24 mouse cellular contexts compared by ENCODE assay signal in genomic region chr8:61208719-61209118, GRCm38 (mm10). TPM values are rescaled to one million over a fixed set of nuclear protein-coding genes. Genes with fewer than 3 reads are reported as not detected.
DNase-seq lines count a peak whose midpoint lies in the region.
"Had no signal": no experiment of that assay in that cellular context is flagged by ENCODE, and none has a peak within 500 bp of the region (broad histone marks: within the 10 kb centered on the region; RNA-seq: fewer than 3 reads in every experiment).

No protein-coding gene starts in this region.

- H3K27me3 ChIP-seq in heart, embryonic 10.5 days (ENCODE audit: insufficient read depth, poor library complexity, severe bottlenecking), result no peaks in the 10 kb centered on the region
- H3K27me3 ChIP-seq in limb, embryonic 10.5 days (ENCODE audit: low read depth, poor library complexity, severe bottlenecking), result no peaks in the 10 kb centered on the region
- H3K27me3 ChIP-seq: embryonic facial prominence, embryonic 13.5 days; forebrain, embryonic 12.5 days; forebrain, embryonic 15.5 days; heart, embryonic 12.5 days; heart, embryonic 15.5 days; hindbrain, embryonic 15.5 days had no signal

- H3K4me1 ChIP-seq in heart, embryonic 10.5 days, result no peaks in the 10 kb centered on the region
- no peaks in the 10 kb centered on the region for H3K4me1 ChIP-seq in limb, embryonic 10.5 days
- H3K4me1 ChIP-seq: embryonic facial prominence, embryonic 13.5 days; heart, embryonic 12.5 days; heart, embryonic 15.5 days; hindbrain, embryonic 15.5 days had no signal

- H3K36me3 ChIP-seq in heart, embryonic 10.5 days, result no peaks in the 10 kb centered on the region
- no peaks in the 10 kb centered on the region for H3K36me3 ChIP-seq in limb, embryonic 10.5 days
- H3K36me3 ChIP-seq: embryonic facial prominence, embryonic 10.5 days; embryonic facial prominence, embryonic 13.5 days; forebrain, embryonic 12.5 days; forebrain, embryonic 15.5 days; heart, embryonic 12.5 days; heart, embryonic 15.5 days; hindbrain, embryonic 15.5 days had no signal

- no peaks in the 10 kb centered on the region for H3K9me3 ChIP-seq in heart, embryonic 10.5 days
- no peaks in the 10 kb centered on the region for H3K9me3 ChIP-seq in limb, embryonic 10.5 days (replicated peaks)
- H3K9me3 ChIP-seq: embryonic facial prominence, embryonic 10.5 days; embryonic facial prominence, embryonic 13.5 days; forebrain, embryonic 12.5 days; forebrain, embryonic 15.5 days; heart, embryonic 12.5 days; heart, embryonic 15.5 days; hindbrain, embryonic 15.5 days had no signal

- peak; percentile 79 for DNase-seq in heart, adult 11 months
- DNase-seq in heart, embryonic 10.5 days (ENCODE audit: low spot score), result no peak
- peak; percentile 33 for DNase-seq in ES-CJ7 (ENCODE audit: low read depth, low spot score)
- DNase-seq in limb, embryonic 10.5 days (ENCODE audit: low spot score), result peak; percentile 13
- DNase-seq in thymus, adult 18-20 months, result no peak
- no peak for DNase-seq in urinary bladder, postnatal 14 days (ENCODE audit: low spot score)
- DNase-seq: adrenal gland, adult 2 months; adrenal gland, postnatal 14 days; cerebellum, adult 11 months; cerebellum, adult 2 months; cerebellum, adult 9-11 months; cerebellum, postnatal 36 days; embryo, embryonic 11 days; gastrocnemius, postnatal 25 days; heart, postnatal 10 days; heart, postnatal 4 days had no signal

- WGBS in heart, embryonic 10.5 days, result 71% methylated on average over 9 of the region's 9 CpGs
- WGBS in limb, embryonic 10.5 days, result 89% methylated on average over 9 of the region's 9 CpGs

- no peak overlapping the region for H3K27ac ChIP-seq in heart, embryonic 10.5 days
- no peak overlapping the region for H3K27ac ChIP-seq in limb, embryonic 10.5 days
- H3K27ac ChIP-seq: embryonic facial prominence, embryonic 10.5 days; embryonic facial prominence, embryonic 13.5 days; heart, embryonic 15.5 days; hindbrain, embryonic 15.5 days had no signal

- H3K4me3 ChIP-seq in heart, embryonic 10.5 days, result no peak overlapping the region
- H3K4me3 ChIP-seq in limb, embryonic 10.5 days, result no peak overlapping the region
- H3K4me3 ChIP-seq: embryonic facial prominence, embryonic 10.5 days; embryonic facial prominence, embryonic 13.5 days; erythroblast, embryonic 14.5 days; forebrain, embryonic 12.5 days; forebrain, embryonic 15.5 days; heart, embryonic 12.5 days; heart, embryonic 15.5 days; hindbrain, embryonic 15.5 days had no signal

RNA-seq across cellular contexts. Expression of gene Sh3rf1, which starts 15.0 kb away (rescaled TPM):
- polyA plus RNA-seq in heart, embryonic 10.5 days (2016; fragmentation: Nextera tagmentation; extraction: Ambion mirVana), result 5.6 and 8.4 TPM in 2 replicates
- 7.7 and 7.8 TPM in 2 replicates for polyA plus RNA-seq in limb, embryonic 10.5 days (2016; fragmentation: Nextera tagmentation; extraction: Ambion mirVana)

Comparison
In these comparisons a context has a peak if more than half of its experiments do, and no peak if none do; other contexts are left out.
1. DNase-seq: peak in heart, adult 11 months (single experiment), ES-CJ7 (single experiment) and limb, embryonic 10.5 days (single experiment); none in heart, embryonic 10.5 days (single experiment), thymus, adult 18-20 months (0 of 2) and urinary bladder, postnatal 14 days (single experiment).